Mouse (Mus musculus) lung, adult 2 months (tissue): ENCODE measurements at regions not wholly inside any gene's neighbourhood (a gene's known extent, or its start where the extent isn't known, plus 50 kb on each side); places are given as distances from the start of the nearest gene placed in this dataset.

Source experiments
- DNase-seq: peaks from one replicate; pipeline ENCODE4 v3.0.0; 2022
- H3K4me1 ChIP-seq: fragments of 200-500 bp; 2 replicates; pipeline ENCODE4 v1.6.1; 2011; ENCODE audit warnings: low read length; ENCODE audit not compliant: control insufficient read depth, insufficient read depth
- H3K4me3 ChIP-seq: fragments of 200-500 bp; replicated peaks from 2 replicates; pipeline ENCODE3; 2011; ENCODE audit warnings: low read depth, mild to moderate bottlenecking, control low read depth, low read length; ENCODE audit errors: extremely low read depth
- CTCF ChIP-seq: fragments of 200-500 bp; IDR thresholded peaks from 2 replicates; pipeline ENCODE4 v1.5.1; 2011; ENCODE audit warnings: mild to moderate bottlenecking, low read length, control low read depth; ENCODE audit not compliant: insufficient read depth
- POLR2A ChIP-seq: fragments of 200-500 bp; IDR thresholded peaks from 2 replicates; pipeline ENCODE4 v1.6.1; 2011; ENCODE audit warnings: low read depth, mild to moderate bottlenecking, control low read depth, low read length, borderline replicate concordance; ENCODE audit errors: extremely low read depth
- WGBS: fragments of 180-500 bp; shearing (Covaris S2); methylation state at CpG from one replicate; pipeline ENCODE4 v1.1.7; 2018; 5-methylcytosine and 5-hydroxymethylcytosine counted together

DNA sequence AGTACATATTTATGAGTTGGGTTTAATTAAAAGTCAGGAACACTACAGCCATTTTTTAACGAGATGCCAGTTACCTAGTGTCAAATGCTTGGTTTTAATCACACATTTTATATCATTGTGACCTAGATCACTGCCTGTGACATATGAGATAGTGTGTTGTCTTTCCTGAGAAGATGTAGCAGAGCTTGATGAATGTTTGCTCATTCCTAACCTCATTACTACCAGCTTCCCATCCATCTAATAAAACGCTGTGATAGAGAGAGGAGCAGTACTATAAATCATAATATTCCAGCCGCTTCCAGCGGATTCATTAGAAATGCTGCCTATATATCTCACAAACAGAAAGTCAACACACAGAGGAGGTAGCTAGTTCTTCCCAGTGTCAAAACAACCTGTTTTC, 163.6 kb downstream of the Aldoart1 start:
- DNase-seq, result no peak
- Histone ChIP-seq H3K4me3 (no peak overlapping the region), H3K4me1 (no peaks in the 10 kb centered on the region)
- WGBS, result 73% methylated on average over 4 of the region's 4 CpGs
- no peak for TF ChIP-seq POLR2A
- TF ChIP-seq CTCF, result no peak

DNA sequence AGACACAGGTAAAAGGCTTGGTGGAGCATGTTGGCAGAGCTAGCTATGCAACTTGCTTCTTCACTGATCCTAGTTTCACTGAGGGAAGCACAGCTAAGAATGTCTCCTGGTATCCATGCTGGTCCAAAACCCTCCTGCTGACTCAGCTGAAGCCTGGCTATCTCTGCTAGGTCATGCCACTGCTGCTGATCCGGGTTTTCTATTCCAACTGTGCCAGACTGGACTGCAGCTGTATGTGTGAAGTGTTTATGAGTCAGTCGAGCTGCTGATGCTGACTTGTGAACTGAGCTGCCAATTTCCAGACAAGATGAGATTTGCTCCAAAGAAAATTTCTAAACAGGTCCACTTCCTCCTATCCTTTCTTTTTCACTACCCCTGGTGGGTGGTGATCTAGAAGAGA, 178.4 kb downstream of the Aldoart1 start:
- TF ChIP-seq CTCF (no peak), POLR2A (no peak)
- H3K4me3 ChIP-seq, result no peak overlapping the region
- H3K4me1 ChIP-seq, result no peaks in the 10 kb centered on the region
- no peak for DNase-seq
- WGBS, result 42% methylated on average over 2 of the region's 2 CpGs

DNA sequence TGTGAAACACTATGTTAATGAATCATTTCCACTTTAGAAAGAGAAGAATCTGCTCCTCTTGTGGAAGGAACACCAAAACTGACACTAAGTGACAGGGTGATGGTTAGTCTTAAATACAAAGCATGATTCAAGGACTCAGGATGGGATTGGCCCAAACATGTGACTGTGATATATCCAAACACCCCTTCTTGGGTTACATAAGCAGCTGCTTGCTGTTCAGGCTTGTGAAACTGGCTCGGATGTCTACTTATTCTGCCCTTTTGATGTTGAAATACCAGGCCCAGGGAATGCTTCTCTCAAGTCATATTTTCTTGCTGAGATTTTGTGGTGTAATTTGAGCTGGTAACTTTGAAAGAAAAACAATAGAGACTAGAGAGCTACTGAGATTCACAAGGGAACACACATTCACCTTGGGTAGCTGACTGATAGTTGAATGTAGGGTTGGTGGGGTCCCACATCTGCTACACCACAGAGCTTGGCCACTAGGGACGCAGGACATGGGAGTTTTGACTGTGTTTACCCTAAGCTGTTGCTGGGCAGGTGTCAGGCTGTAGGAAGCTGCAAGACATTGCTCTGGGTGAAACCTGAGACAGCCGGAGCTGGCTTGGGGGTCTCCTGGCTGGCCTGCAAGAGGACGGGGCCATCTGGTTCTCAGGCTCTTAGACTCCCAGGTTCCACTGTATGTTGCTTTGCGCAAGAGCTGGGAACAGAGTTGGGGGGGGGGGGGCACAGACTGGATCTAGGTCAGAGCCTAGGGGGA, 180.6 kb downstream of the Aldoart1 start:
- Histone ChIP-seq H3K4me3 (no peak overlapping the region), H3K4me1 (no peaks in the 10 kb centered on the region)
- 70% methylated on average over 5 of the region's 5 CpGs for WGBS
- no peak for DNase-seq
- no peak for TF ChIP-seq CTCF

DNA sequence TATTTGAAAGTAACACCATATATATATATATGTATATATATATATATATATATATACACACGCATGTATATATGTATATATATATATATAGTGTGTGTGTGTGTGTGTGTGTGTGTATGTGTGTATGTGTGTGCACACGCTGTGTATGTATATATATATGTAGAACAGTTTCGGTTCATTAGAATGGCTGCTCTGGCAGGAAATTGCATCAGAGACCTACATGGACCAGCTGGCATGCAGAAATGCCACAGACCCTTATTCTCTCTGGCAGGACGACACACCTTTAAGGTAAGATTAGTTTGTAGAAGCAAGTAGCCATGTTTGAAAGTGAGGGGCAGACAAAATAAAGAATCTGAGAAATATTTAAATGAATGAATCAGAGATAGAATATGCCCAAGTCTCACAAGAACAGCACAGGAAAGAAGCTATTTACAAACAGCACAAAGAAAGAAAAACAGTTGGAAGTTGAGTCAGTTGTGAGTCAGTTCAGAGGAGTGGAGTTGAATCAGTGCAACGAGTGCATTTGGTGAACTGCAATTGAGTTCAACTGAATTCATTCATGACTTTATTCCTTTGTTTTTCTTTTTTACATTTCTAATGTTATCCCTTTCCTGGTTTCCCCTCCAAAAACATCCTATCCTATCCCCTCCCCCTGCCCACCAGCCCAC, 182.5 kb downstream of the Aldoart1 start:
- Histone ChIP-seq H3K4me3 (no peak overlapping the region), H3K4me1 (no peaks in the 10 kb centered on the region)
- WGBS, result 76% methylated on average over 5 of the region's 5 CpGs
- no peak for TF ChIP-seq POLR2A
- TF ChIP-seq CTCF, result no peak
- DNase-seq, result no peak

DNA sequence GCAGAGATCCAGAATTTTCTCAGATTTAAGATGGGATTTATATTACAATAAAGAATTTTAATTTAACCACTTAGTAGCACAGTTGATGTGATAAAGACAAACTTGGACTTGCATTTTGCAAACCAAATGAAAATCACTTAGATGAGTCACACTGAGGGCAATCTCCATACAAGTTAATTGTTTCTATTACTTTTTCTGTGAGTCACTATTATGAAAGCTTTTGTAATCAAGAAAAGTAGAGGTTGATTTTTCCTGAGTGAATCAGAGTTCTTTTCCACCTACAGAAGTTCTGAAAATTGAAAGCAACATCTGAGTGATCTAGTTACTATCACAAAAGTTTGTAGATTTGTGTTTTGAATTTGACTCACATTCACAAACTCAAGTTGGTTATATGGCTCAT, 188.1 kb downstream of the Aldoart1 start:
- no peaks in the 10 kb centered on the region for H3K4me1 ChIP-seq
- no peak for DNase-seq
- H3K4me3 ChIP-seq, result no peak overlapping the region
- no peak for TF ChIP-seq POLR2A
- no peak for TF ChIP-seq CTCF

DNA sequence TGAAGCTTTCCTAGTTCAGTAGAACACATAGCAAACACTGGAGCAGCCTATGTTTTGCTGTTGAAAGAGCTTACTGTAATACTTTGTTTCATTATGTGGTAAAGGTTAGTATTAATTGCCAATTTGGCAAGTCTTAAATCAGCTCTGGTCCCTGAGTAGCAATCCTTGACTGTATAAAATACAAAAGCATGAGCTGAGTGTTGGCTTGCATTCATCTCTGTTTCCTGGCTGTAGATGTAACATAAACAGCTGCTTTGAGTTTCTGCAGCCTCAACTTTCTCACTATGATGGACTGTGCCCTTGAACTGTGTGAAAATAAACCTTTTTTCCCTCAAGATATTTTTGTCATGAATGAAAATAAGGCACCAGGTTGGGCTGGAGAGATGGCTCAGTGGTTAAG, 190.0 kb downstream of the Aldoart1 start:
- no peak for DNase-seq
- Histone ChIP-seq H3K4me3 (no peak overlapping the region), H3K4me1 (no peaks in the 10 kb centered on the region)
- TF ChIP-seq CTCF (no peak), POLR2A (no peak)

DNA sequence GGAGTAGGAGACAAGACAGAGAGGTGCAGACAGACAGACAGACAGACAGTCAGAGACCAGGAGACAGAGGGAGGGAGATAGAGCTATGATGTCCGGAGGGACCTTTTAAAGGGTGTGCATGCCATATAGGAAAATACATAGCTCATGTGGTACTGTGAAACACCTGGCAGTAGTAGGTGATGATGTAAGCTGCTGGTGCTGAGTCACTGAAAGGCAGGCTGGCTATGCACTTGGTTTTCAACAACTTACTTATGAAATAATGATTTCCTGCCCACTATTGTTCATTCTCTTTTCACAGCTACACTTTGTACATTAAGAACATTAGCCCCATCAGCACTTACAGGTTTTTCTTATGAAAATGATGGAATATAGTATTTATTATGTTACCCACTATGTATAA, 196.2 kb downstream of the Aldoart1 start:
- TF ChIP-seq CTCF (no peak), POLR2A (no peak)
- no peak for DNase-seq
- WGBS, result 82% methylated on average over 1 of the region's 1 CpGs
- Histone ChIP-seq H3K4me1 (no peaks in the 10 kb centered on the region), H3K4me3 (no peak overlapping the region)

DNA sequence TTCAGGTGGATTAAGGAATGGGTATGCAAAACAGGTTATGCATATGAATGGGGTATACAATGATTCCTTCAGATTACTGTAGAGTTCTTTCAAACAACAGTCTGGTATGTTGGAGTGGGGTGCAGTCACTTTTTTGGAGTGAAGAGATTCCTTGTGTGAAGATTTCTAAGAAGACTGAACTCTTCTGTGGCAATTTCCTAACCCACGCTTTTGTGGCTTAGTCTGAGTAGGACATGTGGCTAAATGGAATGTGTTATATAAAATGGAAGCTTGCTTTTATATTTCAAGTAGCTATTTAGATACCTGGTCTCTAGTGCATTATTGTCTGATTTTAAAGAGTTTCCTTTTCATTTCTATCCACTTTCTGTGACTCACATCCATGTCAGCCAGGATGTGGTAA, 205.3 kb downstream of the Aldoart1 start:
- WGBS, result 92% methylated on average over 1 of the region's 1 CpGs
- no peaks in the 10 kb centered on the region for H3K4me1 ChIP-seq

DNA sequence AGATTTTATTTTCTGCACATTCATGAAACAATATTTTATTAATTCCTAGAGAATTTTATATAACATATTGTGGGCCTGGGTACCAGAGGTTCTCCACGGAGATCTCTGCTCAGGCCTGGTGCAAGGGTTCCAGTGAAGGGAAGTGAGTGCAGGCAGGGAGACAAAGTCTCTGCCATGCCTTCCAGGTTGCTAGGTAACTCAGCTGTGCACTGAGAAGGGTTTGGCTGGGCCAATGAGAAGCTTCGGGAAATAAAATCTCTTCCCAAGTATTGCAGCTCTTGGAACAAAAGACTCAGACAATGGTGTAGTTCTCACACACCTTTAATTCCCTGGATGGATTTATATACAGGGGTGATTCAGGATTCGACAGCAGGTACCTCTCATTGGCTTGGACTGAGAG, 223.0 kb downstream of the Aldoart1 start:
- DNase-seq, result no peak

More for the DNA sequence above, 205.3 kb downstream of the Aldoart1 start:
- TF ChIP-seq CTCF (no peak), POLR2A (no peak)
- no peak overlapping the region for H3K4me3 ChIP-seq
- DNase-seq, result no peak

More for the DNA sequence above, 223.0 kb downstream of the Aldoart1 start:
- TF ChIP-seq POLR2A (no peak), CTCF (no peak)
- H3K4me3 ChIP-seq, result no peak overlapping the region
- peaks cover 3% of the 10 kb centered on the region; the same call in 1 of the 2 replicates for H3K4me1 ChIP-seq
- 71% methylated on average over 3 of the region's 3 CpGs for WGBS
